Mouse (Mus musculus) E14TG2a.4 (cell line): ENCODE results near the gene Cetn4.

Experiments
- CTCF ChIP-seq: conservative IDR thresholded peaks from 2 replicates; pipeline ENCODE4 v1.5.1; 2014; ENCODE audit warnings: low read length
- NANOG ChIP-seq: IDR thresholded peaks from 2 replicates; pipeline ENCODE4 v1.6.1; 2014; ENCODE audit warnings: borderline replicate concordance, low read length, mixed read lengths
- POU5F1 ChIP-seq: IDR thresholded peaks from 2 replicates; pipeline ENCODE4 v1.6.1; 2014; ENCODE audit warnings: low read length, borderline replicate concordance

GRCm38 (mm10) chr3:37342811-37343210, 30.3 kb upstream of the Cetn4 start:
- TF ChIP-seq CTCF (no peak), POU5F1 (no peak), NANOG (no peak)
